Mouse (Mus musculus) MEL (cell line): ENCODE results near the gene Actl11. TPM values are rescaled to one million over a fixed set of nuclear protein-coding genes. Genes with fewer than 3 reads are reported as not detected.

ENCODE experiments used
- DNase-seq: peaks from one replicate; pipeline ENCODE4 v3.0.0; 2011; ENCODE audit warnings: low read depth, low spot score
- H3K27ac ChIP-seq: 2 replicates; pipeline ENCODE4 v1.5.1; 2012; ENCODE audit warnings: low read depth, mild to moderate bottlenecking, control low read depth, low read length, moderate library complexity; ENCODE audit not compliant: control insufficient read depth
- H3K27me3 ChIP-seq, 2 experiments: fragments of 150-350 bp in 1 of 2; sonication (generic) in 1 of 2; 2 replicates each; pipeline ENCODE4 v1.6.1; 2012; ENCODE audit warnings: low read length in 2 of 2, mild to moderate bottlenecking in 2 of 2, improper control_type of control experiment in 1 of 2, moderate library complexity in 1 of 2; ENCODE audit not compliant: insufficient read depth in 2 of 2, control insufficient read depth in 1 of 2
- H3K36me3 ChIP-seq, 2 experiments: 2 replicates each; pipeline ENCODE4 v1.6.1; 2012 to 2014; ENCODE audit warnings: low read length in 2 of 2, improper control_type of control experiment in 1 of 2, inconsistent platforms in 1 of 2, mild to moderate bottlenecking in 1 of 2; ENCODE audit not compliant: insufficient read depth in 2 of 2, control insufficient read depth in 1 of 2
- H3K4me1 ChIP-seq, 2 experiments: fragments of 150-350 bp in 1 of 2; sonication (generic) in 1 of 2; 2 replicates each; pipeline ENCODE4 v1.6.1; 2012; ENCODE audit warnings: low read length in 2 of 2, improper control_type of control experiment in 1 of 2, mild to moderate bottlenecking in 1 of 2; ENCODE audit not compliant: insufficient read depth in 2 of 2, control insufficient read depth in 1 of 2
- H3K4me3 ChIP-seq, 2 experiments: fragments of 150-350 bp in 1 of 2; sonication (generic) in 1 of 2; 2 replicates each; pipeline ENCODE4 v1.5.1; 2012; ENCODE audit warnings: low read depth in 2 of 2, low read length in 2 of 2, mild to moderate bottlenecking in 2 of 2, moderate library complexity in 2 of 2, control low read depth in 1 of 2, improper control_type of control experiment in 1 of 2; ENCODE audit not compliant: control insufficient read depth in 1 of 2, insufficient read depth in 1 of 2
- H3K79me2 ChIP-seq: 2 replicates; pipeline ENCODE4 v1.6.1; 2012; ENCODE audit warnings: mild to moderate bottlenecking, low read length, moderate library complexity; ENCODE audit not compliant: control insufficient read depth, poor library complexity, insufficient read depth
- H3K9ac ChIP-seq: 2 replicates; pipeline ENCODE4 v1.6.1; 2012; ENCODE audit warnings: low read depth, mild to moderate bottlenecking, control low read depth, low read length, moderate library complexity; ENCODE audit not compliant: control insufficient read depth, poor library complexity, severe bottlenecking
- H3K9me3 ChIP-seq: fragments of 150-350 bp; sonication (generic); replicated peaks from 2 replicates; pipeline ENCODE4 v1.6.1; 2012; ENCODE audit warnings: mild to moderate bottlenecking, low read length, improper control_type of control experiment, moderate library complexity; ENCODE audit not compliant: insufficient read depth
- BHLHE40 ChIP-seq: IDR thresholded peaks from 2 replicates; pipeline ENCODE4 v1.6.1; 2012; ENCODE audit warnings: low read depth, mild to moderate bottlenecking, inconsistent platforms, low read length, improper control_type of control experiment, borderline replicate concordance
- CHD2 ChIP-seq: IDR thresholded peaks from 2 replicates; pipeline ENCODE4 v1.6.1; 2011; ENCODE audit warnings: low read length, improper control_type of control experiment
- E2F4 ChIP-seq: IDR thresholded peaks from 2 replicates; pipeline ENCODE4 v1.6.1; 2011; ENCODE audit warnings: low read depth, low read length, improper control_type of control experiment, borderline replicate concordance
- ELF1 ChIP-seq: IDR thresholded peaks from 2 replicates; pipeline ENCODE4 v1.6.1; 2014; ENCODE audit warnings: low read depth, mild to moderate bottlenecking, inconsistent platforms, low read length, improper control_type of control experiment, moderate library complexity
- EP300 ChIP-seq, 2 experiments: IDR thresholded peaks; 2 replicates each; pipeline ENCODE4 v1.6.1; 2011; ENCODE audit warnings: improper control_type of control experiment in 2 of 2, low read length in 2 of 2, low read depth in 1 of 2, mild to moderate bottlenecking in 1 of 2
- ETS1 ChIP-seq: IDR thresholded peaks from 2 replicates; pipeline ENCODE4 v1.6.1; 2012; ENCODE audit warnings: low read depth, mild to moderate bottlenecking, inconsistent platforms, low read length, improper control_type of control experiment, moderate library complexity
- GATA1 ChIP-seq: IDR thresholded peaks from 2 replicates; pipeline ENCODE4 v1.6.1; 2011; ENCODE audit warnings: low read depth, low read length, improper control_type of control experiment
- JUND ChIP-seq: IDR thresholded peaks from 2 replicates; pipeline ENCODE4 v1.6.1; 2011; ENCODE audit warnings: low read depth, mild to moderate bottlenecking, improper control_type of control experiment, low read length
- KAT2A ChIP-seq: conservative IDR thresholded peaks from 2 replicates; pipeline ENCODE4 v1.6.1; 2012; ENCODE audit warnings: low read depth, low read length, improper control_type of control experiment, inconsistent platforms
- MAFK ChIP-seq: IDR thresholded peaks from 2 replicates; pipeline ENCODE4 v1.6.1; 2011; ENCODE audit warnings: low read depth, mild to moderate bottlenecking, low read length, improper control_type of control experiment, borderline replicate concordance
- MAX ChIP-seq: IDR thresholded peaks from 2 replicates; pipeline ENCODE4 v1.6.1; 2011; ENCODE audit warnings: low read length, improper control_type of control experiment
- MAZ ChIP-seq: IDR thresholded peaks from 2 replicates; pipeline ENCODE4 v1.6.1; 2012; ENCODE audit warnings: low read depth, mild to moderate bottlenecking, inconsistent platforms, low read length, improper control_type of control experiment
- MEF2A ChIP-seq: IDR thresholded peaks from 2 replicates; pipeline ENCODE4 v1.6.1; 2014; ENCODE audit warnings: low read depth, mild to moderate bottlenecking, inconsistent platforms, low read length, improper control_type of control experiment; ENCODE audit not compliant: poor library complexity, insufficient replicate concordance, severe bottlenecking; ENCODE audit errors: extremely low read depth
- MXI1 ChIP-seq: IDR thresholded peaks from 2 replicates; pipeline ENCODE4 v1.6.1; 2011; ENCODE audit warnings: mild to moderate bottlenecking, low read depth, low read length, improper control_type of control experiment
- MYB ChIP-seq: IDR thresholded peaks from 2 replicates; pipeline ENCODE4 v1.6.1; 2011; ENCODE audit warnings: mild to moderate bottlenecking, low read depth, low read length, improper control_type of control experiment
- MYC ChIP-seq: IDR thresholded peaks from 2 replicates; pipeline ENCODE4 v1.6.1; 2011; ENCODE audit warnings: low read depth, mild to moderate bottlenecking, low read length, improper control_type of control experiment, moderate library complexity
- POLR2A ChIP-seq, 2 experiments: IDR thresholded peaks; 2 replicates each; pipeline ENCODE4 v1.6.1; 2011 to 2012; ENCODE audit warnings: low read length in 2 of 2, mild to moderate bottlenecking in 2 of 2, control low read depth in 1 of 2, improper control_type of control experiment in 1 of 2, low read depth in 1 of 2, moderate library complexity in 1 of 2; ENCODE audit not compliant: control insufficient read depth in 1 of 2, insufficient read depth in 1 of 2, poor library complexity in 1 of 2
- RCOR1 ChIP-seq: IDR thresholded peaks from 2 replicates; pipeline ENCODE4 v1.6.1; 2012; ENCODE audit warnings: low read depth, mild to moderate bottlenecking, inconsistent platforms, low read length, improper control_type of control experiment
- SIN3A ChIP-seq: IDR thresholded peaks from 2 replicates; pipeline ENCODE4 v1.6.1; 2012; ENCODE audit warnings: low read length, improper control_type of control experiment, inconsistent platforms
- SMC3 ChIP-seq: IDR thresholded peaks from 2 replicates; pipeline ENCODE4 v1.6.1; 2011; ENCODE audit warnings: low read depth, low read length, improper control_type of control experiment
- TAL1 ChIP-seq: IDR thresholded peaks from 2 replicates; pipeline ENCODE4 v1.6.1; 2012; ENCODE audit warnings: mild to moderate bottlenecking, inconsistent platforms, low read length, moderate library complexity, mixed read lengths
- TBP ChIP-seq: IDR thresholded peaks from 2 replicates; pipeline ENCODE4 v1.8.0; 2011; ENCODE audit warnings: low read depth, low read length, improper control_type of control experiment
- TCF12 ChIP-seq: IDR thresholded peaks from 2 replicates; pipeline ENCODE4 v1.6.1; 2014; ENCODE audit warnings: low read depth, mild to moderate bottlenecking, inconsistent platforms, low read length, improper control_type of control experiment, moderate library complexity
- USF2 ChIP-seq, 2 experiments: IDR thresholded peaks; 2 replicates each; pipeline ENCODE4 v1.6.1; 2011 to 2012; ENCODE audit warnings: improper control_type of control experiment in 2 of 2, low read length in 2 of 2, borderline replicate concordance in 1 of 2, inconsistent platforms in 1 of 2, low read depth in 1 of 2, mild to moderate bottlenecking in 1 of 2; ENCODE audit not compliant: insufficient read depth in 1 of 2
- ZC3H11A ChIP-seq: IDR thresholded peaks from 2 replicates; pipeline ENCODE4 v1.6.1; 2012; ENCODE audit warnings: low read depth, mild to moderate bottlenecking, inconsistent platforms, low read length, improper control_type of control experiment
- ZKSCAN1 ChIP-seq: IDR thresholded peaks from 2 replicates; pipeline ENCODE4 v1.6.1; 2012; ENCODE audit warnings: low read depth, mild to moderate bottlenecking, inconsistent platforms, low read length, improper control_type of control experiment, moderate library complexity
- ZMIZ1 ChIP-seq: IDR thresholded peaks from 2 replicates; pipeline ENCODE4 v1.6.1; 2012; ENCODE audit warnings: low read depth, mild to moderate bottlenecking, inconsistent platforms, low read length, improper control_type of control experiment, moderate library complexity
- ZNF384 ChIP-seq: IDR thresholded peaks from 2 replicates; pipeline ENCODE4 v1.6.1; 2012; ENCODE audit warnings: low read depth, mild to moderate bottlenecking, inconsistent platforms, low read length, improper control_type of control experiment
- polyA plus RNA-seq, 2 experiments: library from polyadenylated mRNA; stranded (reverse) in 1 of 2; unstranded in 1 of 2; fragments of >175 nt in 1 of 2; fragments of >200 nt in 1 of 2; gene quantifications; 2 replicates each; pipeline versions ENCODE4 v1.2.1 to v1.2.4; 2012; ENCODE audit warnings: low replicate concordance in 2 of 2, low read depth in 1 of 2; ENCODE audit not compliant: insufficient read length in 2 of 2, insufficient read depth in 1 of 2, missing spikeins in 1 of 2
- total RNA-seq: library from RNA; depleted of rRNA; stranded (reverse); fragments of 300-350 nt; gene quantifications from 2 replicates; pipeline ENCODE4 v1.2.3, GENCODE M21; 2012

Gene Actl11
- total and polyA plus RNA-seq, 3 experiments, result not detected

GRCm38 (mm10) chr9:107974491-107975171, 46.4 kb downstream of the Actl11 start (continued):
- TF ChIP-seq MAFK (no peak), KAT2A (no peak), JUND (no peak), TBP (peak; percentile 21; the same call in 1 of the 2 replicates), TAL1 (peak; percentile 34; the same call in 1 of the 2 replicates), E2F4 (no peak), MEF2A (peak; percentile 99), ELF1 (no peak)

DNA sequence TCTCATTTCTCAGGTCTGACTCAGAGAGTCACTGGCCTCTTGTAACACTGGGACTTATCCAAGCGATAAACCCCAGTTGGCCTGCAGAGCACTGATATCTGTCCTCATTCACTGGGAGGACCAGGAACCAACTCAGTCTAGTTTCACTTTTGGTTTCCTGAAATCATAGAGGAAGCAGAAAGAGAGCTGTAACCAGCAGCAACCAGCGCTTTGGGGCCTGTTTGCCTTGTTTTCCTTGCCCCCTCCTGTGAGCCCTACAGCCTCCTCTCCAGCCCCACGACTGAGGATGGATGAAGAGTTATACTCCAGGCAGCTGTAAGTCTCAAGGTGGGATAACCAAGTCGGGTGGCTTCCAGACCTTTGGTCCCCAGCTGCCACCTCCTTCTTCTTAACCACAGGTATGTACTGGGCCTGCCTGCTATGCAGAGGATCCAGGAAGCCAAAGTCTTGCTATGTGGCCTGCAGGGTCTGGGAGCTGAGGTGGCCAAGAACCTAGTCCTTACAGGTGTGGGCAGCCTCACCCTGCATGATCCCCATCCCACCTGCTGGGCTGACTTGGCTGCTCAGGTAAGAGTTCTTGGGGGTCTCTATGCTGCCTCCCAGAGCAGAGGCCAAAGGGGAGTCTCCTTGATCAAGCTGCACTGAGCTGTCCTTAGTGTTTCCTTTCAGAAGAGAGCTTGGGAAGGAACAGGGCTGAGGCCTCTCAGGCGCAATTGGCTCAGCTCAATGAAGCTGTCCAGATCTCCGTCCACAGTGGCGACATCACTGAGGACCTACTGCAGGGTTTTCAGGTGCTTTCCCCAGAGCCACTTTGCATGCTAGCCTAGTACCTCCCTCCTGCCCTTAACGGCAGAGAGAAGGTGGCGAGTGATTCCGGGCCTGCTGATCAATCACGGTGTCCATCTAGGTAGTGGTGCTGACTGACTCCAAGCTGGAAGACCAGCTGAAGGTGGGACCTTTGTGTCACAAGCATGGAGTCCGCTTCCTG, 47.4 kb downstream of the Actl11 start, which contains the start of gene Uba7:
Gene Uba7 (plus strand): TSS at position 107 of the 988 bp plus-strand sequence.
- Histone ChIP-seq H3K79me2 (peaks cover 21% of the 10 kb centered on the region), H3K9me3 (no peaks in the 10 kb centered on the region), H3K9ac (peak within 1 kb of the TSS; percentile 65), H3K4me1 (peaks cover 31 to 77% of the 10 kb centered on the region in 2 experiments), H3K27me3 (no peaks in the 10 kb centered on the region), H3K4me3 (peak within 1 kb of the TSS; percentile 71), H3K36me3 (peaks cover 0 to 53% of the 10 kb centered on the region in 2 experiments; a peak in 3 of 4 replicates), H3K27ac (peak within 1 kb of the TSS; percentile 100)
- DNase-seq, result peak; percentile 97
- TF ChIP-seq EP300 (IDR thresholded peaks at IDR 0.05; ENCODE audit: low read depth in 1 of 2, low read length in 2 of 2) (peak; percentile 91 to 94), ETS1 (peak; percentile 100), ZC3H11A (no peak), RCOR1 (peak; percentile 83), MAX (peak; percentile 7; the same call in 1 of the 2 replicates), POLR2A (IDR thresholded peaks at IDR 0.05; ENCODE audit: control insufficient read depth in 1 of 2, insufficient read depth in 1 of 2, low read depth in 1 of 2, low read length in 2 of 2, poor library complexity in 1 of 2) (peak; percentile 24 to 52; a peak in 1 of 4 replicates), GATA1 (peak; percentile 97), MYB (peak; percentile 64; the same call in 1 of the 2 replicates), TCF12 (peak; percentile 95), TBP (peak; percentile 48; the same call in 1 of the 2 replicates), MAZ (peak; percentile 75), ZMIZ1 (peak; percentile 59; the same call in 1 of the 2 replicates), CHD2 (peak; percentile 10; the same call in 1 of the 2 replicates), ELF1 (peak; percentile 65), JUND (peak; percentile 79; the same call in 1 of the 2 replicates), SMC3 (no peak), MAFK (no peak; the same call in 1 of the 2 replicates), BHLHE40 (peak; percentile 67; the same call in 1 of the 2 replicates), ZNF384 (peak; percentile 32; the same call in 1 of the 2 replicates), TAL1 (peak; percentile 96), MXI1 (peak; percentile 81), ZKSCAN1 (no peak), SIN3A (peak; percentile 97), MYC (0 out of 2 replicates have a peak, but pooled peaks have one; percentile 39), USF2 (IDR thresholded peaks at IDR 0.05; ENCODE audit: borderline replicate concordance in 1 of 2, insufficient read depth in 1 of 2, low read depth in 1 of 2, low read length in 2 of 2) (no peak)
